Mouse (Mus musculus) heart, postnatal 0 days (tissue): ENCODE measurements around the gene Axl. TPM values are rescaled to one million over a fixed set of nuclear protein-coding genes. Genes with fewer than 3 reads are reported as not detected.

ENCODE experiments used
- ATAC-seq: fragments of 200-750 bp; cut with Nextera tagmentation; 2 replicates; pipeline ENCODE4 v1.8.0; 2017; ENCODE audit warnings: low read depth, moderate number of reproducible peaks, moderate library complexity; ENCODE audit not compliant: insufficient read depth
- DNase-seq: peaks from one replicate; pipeline ENCODE4 v3.0.0-alpha.2; 2016; ENCODE audit warnings: low spot score
- H3K27ac ChIP-seq: fragments of 300-500 bp; sonication (generic); 2 replicates; pipeline ENCODE4 v1.5.1; 2014; ENCODE audit warnings: low read depth, mild to moderate bottlenecking
- H3K27me3 ChIP-seq: fragments of 300-500 bp; sonication (generic); 2 replicates; pipeline ENCODE4 v1.6.1; 2014; ENCODE audit warnings: low read length, mixed read lengths; ENCODE audit not compliant: control insufficient read depth, insufficient read depth
- H3K36me3 ChIP-seq: fragments of 300-500 bp; sonication (generic); replicated peaks from 2 replicates; pipeline ENCODE4 v1.6.1; 2014; ENCODE audit warnings: low read length, mixed read lengths; ENCODE audit not compliant: control insufficient read depth, insufficient read depth
- H3K4me1 ChIP-seq: fragments of 300-500 bp; sonication (generic); 2 replicates; pipeline ENCODE4 v1.6.1; 2014; ENCODE audit warnings: antibody characterized with exemption; ENCODE audit not compliant: control insufficient read depth, insufficient read depth
- H3K4me2 ChIP-seq: fragments of 300-500 bp; sonication (generic); 2 replicates; pipeline ENCODE4 v1.6.1; 2014; ENCODE audit warnings: low read depth, mild to moderate bottlenecking, low read length, moderate library complexity
- H3K4me3 ChIP-seq: fragments of 300-500 bp; sonication (generic); 2 replicates; pipeline ENCODE4 v1.5.1; 2014; ENCODE audit warnings: low read depth, low read length
- H3K9ac ChIP-seq: fragments of 300-500 bp; sonication (generic); replicated peaks from 2 replicates; pipeline ENCODE4 v1.6.1; 2014; ENCODE audit warnings: low read depth, low read length, mixed read lengths
- H3K9me3 ChIP-seq: fragments of 300-500 bp; sonication (generic); replicated peaks from 2 replicates; pipeline ENCODE4 v1.6.1; 2016; ENCODE audit warnings: low read length; ENCODE audit not compliant: control insufficient read depth
- CTCF ChIP-seq: IDR thresholded peaks from 2 replicates; pipeline ENCODE4 v1.5.1; 2016; ENCODE audit warnings: antibody characterized with exemption, control low read depth, low read depth
- EP300 ChIP-seq: IDR thresholded peaks from 2 replicates; pipeline ENCODE4 v1.6.1; 2016; ENCODE audit warnings: antibody characterized with exemption, low read depth
- WGBS: fragments of 180-500 bp; shearing (Covaris S2); extraction: QIAGEN DNeasy Blood & Tissue Kit; methylation state at CpG from one replicate; pipeline ENCODE4 v1.1.7; 2014; 5-methylcytosine and 5-hydroxymethylcytosine counted together
- polyA plus RNA-seq: library from polyadenylated mRNA; unstranded; fragments of >200 nt; fragmentation: Nextera tagmentation; extraction: Ambion mirVana; gene quantifications from 2 replicates; pipeline ENCODE4 v1.2.1, GENCODE M21; 2015
- total RNA-seq: library from RNA; depleted of rRNA; stranded (reverse); fragments of >200 nt; gene quantifications from 2 replicates; pipeline ENCODE4 v1.2.3, GENCODE M21; 2014; ENCODE audit warnings: low replicate concordance

Gene Axl
- total and polyA plus RNA-seq, 2 experiments from 2014 or later, result 33.3 to 63.8 TPM

- Histone ChIP-seq H3K4me2 (peak overlapping the region; percentile 95), H3K27ac (peak overlapping the region; percentile 99; the same call in 1 of the 2 replicates), H3K9me3 (no peaks in the 10 kb centered on the region), H3K4me3 (peak overlapping the region; percentile 78), H3K9ac (peak overlapping the region; percentile 96), H3K27me3 (no peaks in the 10 kb centered on the region), H3K4me1 (peaks cover 15% of the 10 kb centered on the region), H3K36me3 (peaks cover 29% of the 10 kb centered on the region)
- ATAC-seq (no peak), DNase-seq (no peak)
- no peak for TF ChIP-seq CTCF
- TF ChIP-seq EP300, result no peak
Measured at GRCm38 (mm10) chr7:25753076-25753475, 35.4 kb downstream of the Axl start.

- ATAC-seq, result no peak
Measured at GRCm38 (mm10) chr7:25746844-25747243, 41.7 kb downstream of the Axl start.

GRCm38 (mm10) chr7:25738277-25738676, 50.2 kb downstream of the Axl start:
- Histone ChIP-seq H3K9ac (no peak overlapping the region), H3K4me1 (no peaks in the 10 kb centered on the region), H3K27me3 (no peaks in the 10 kb centered on the region), H3K9me3 (no peaks in the 10 kb centered on the region), H3K4me3 (no peak overlapping the region), H3K36me3 (peaks cover 100% of the 10 kb centered on the region), H3K27ac (no peak overlapping the region), H3K4me2 (no peak overlapping the region)
- 80% methylated on average over 3 of the region's 3 CpGs for WGBS
- ATAC-seq (no peak), DNase-seq (no peak)
- TF ChIP-seq CTCF, result no peak
- no peak for TF ChIP-seq EP300

More at GRCm38 (mm10) chr7:25746844-25747243, 41.7 kb downstream of the Axl start:
- H3K36me3 ChIP-seq, result peaks cover 90% of the 10 kb centered on the region
- H3K27me3 ChIP-seq, result no peaks in the 10 kb centered on the region
- H3K27ac ChIP-seq, result no peak overlapping the region
- H3K4me1 ChIP-seq, result no peaks in the 10 kb centered on the region
- no peaks in the 10 kb centered on the region for H3K9me3 ChIP-seq
- TF ChIP-seq EP300, result no peak
- TF ChIP-seq CTCF, result no peak
- no peak overlapping the region for H3K4me3 ChIP-seq
- no peak overlapping the region for H3K4me2 ChIP-seq
- 41% methylated on average over 3 of the region's 3 CpGs for WGBS
- no peak overlapping the region for H3K9ac ChIP-seq
- no peak for DNase-seq

- ATAC-seq, result no peak
- Histone ChIP-seq H3K4me1 (no peaks in the 10 kb centered on the region), H3K4me2 (no peak overlapping the region), H3K27ac (no peak overlapping the region), H3K9me3 (no peaks in the 10 kb centered on the region), H3K27me3 (no peaks in the 10 kb centered on the region), H3K36me3 (peaks cover 100% of the 10 kb centered on the region), H3K4me3 (no peak overlapping the region), H3K9ac (no peak overlapping the region)
- DNase-seq, result no peak
- WGBS, result 92% methylated on average over 2 of the region's 2 CpGs
- no peak for TF ChIP-seq EP300
- TF ChIP-seq CTCF, result peak; percentile 22; the same call in 1 of the 2 replicates
Measured at GRCm38 (mm10) chr7:25736920-25737319, 51.6 kb downstream of the Axl start.

- TF ChIP-seq CTCF, result no peak
- Histone ChIP-seq H3K9ac (no peak overlapping the region), H3K36me3 (peaks cover 100% of the 10 kb centered on the region), H3K4me2 (no peak overlapping the region), H3K27ac (no peak overlapping the region), H3K4me1 (no peaks in the 10 kb centered on the region), H3K4me3 (no peak overlapping the region), H3K27me3 (no peaks in the 10 kb centered on the region), H3K9me3 (no peaks in the 10 kb centered on the region)
- ATAC-seq, result no peak
- DNase-seq, result no peak
- WGBS, result 30% methylated on average over 4 of the region's 4 CpGs
Measured at GRCm38 (mm10) chr7:25734991-25735390, 53.5 kb downstream of the Axl start.

- no peak overlapping the region for H3K4me2 ChIP-seq
- H3K36me3 ChIP-seq, result peaks cover 98% of the 10 kb centered on the region
- ATAC-seq, result peak; percentile 42; the same call in 1 of the 2 replicates
- DNase-seq, result no peak
- H3K4me1 ChIP-seq, result no peaks in the 10 kb centered on the region
- WGBS, result 61% methylated on average over 8 of the region's 8 CpGs
- no peak overlapping the region for H3K4me3 ChIP-seq
- no peaks in the 10 kb centered on the region for H3K27me3 ChIP-seq
- no peak overlapping the region for H3K9ac ChIP-seq
- H3K27ac ChIP-seq, result peak overlapping the region; percentile 73
- H3K9me3 ChIP-seq, result no peaks in the 10 kb centered on the region
- TF ChIP-seq CTCF (no peak), EP300 (no peak)
Measured at GRCm38 (mm10) chr7:25731294-25732055, 57.0 kb downstream of the Axl start.
